Mouse (Mus musculus): ENCODE measurements at regions not wholly inside any gene's neighbourhood (a gene's known extent, or its start where the extent isn't known, plus 50 kb on each side); places are given as distances from the start of the nearest gene placed in this dataset.
A peak's percentile ranks its signal among the peaks of the same experiment; 100 is the strongest.
"Not testable (repeated sequence)": the region's sequence is repeated elsewhere in the genome, so short reads cannot be mapped to it uniquely, and the experiment has no call there.

GRCm38 (mm10) chr3:22411976-22412660 lies 335.7 kb downstream of the Tbl1xr1 start:
- DNase-seq: not testable (repeated sequence)

- peak; percentile 9 for DNase-seq
Measured at GRCm38 (mm10) chr3:22438027-22438780, 361.8 kb downstream of the Tbl1xr1 start.

- no peak for DNase-seq
Measured at GRCm38 (mm10) chr3:22470542-22470941, 394.1 kb downstream of the Tbl1xr1 start.

- no peak for DNase-seq
Measured at GRCm38 (mm10) chr3:22492530-22492929, 416.1 kb downstream of the Tbl1xr1 start.
